Mouse (Mus musculus): ENCODE data around the gene Dpf3. TPM values are rescaled to one million over a fixed set of nuclear protein-coding genes. Genes with fewer than 3 reads are reported as not detected.
A peak's percentile ranks its signal among the peaks of the same experiment; 100 is the strongest.

Gene Dpf3
- polyA plus RNA-seq, 1 experiment from 2014 or later = 3.0 TPM

DNA sequence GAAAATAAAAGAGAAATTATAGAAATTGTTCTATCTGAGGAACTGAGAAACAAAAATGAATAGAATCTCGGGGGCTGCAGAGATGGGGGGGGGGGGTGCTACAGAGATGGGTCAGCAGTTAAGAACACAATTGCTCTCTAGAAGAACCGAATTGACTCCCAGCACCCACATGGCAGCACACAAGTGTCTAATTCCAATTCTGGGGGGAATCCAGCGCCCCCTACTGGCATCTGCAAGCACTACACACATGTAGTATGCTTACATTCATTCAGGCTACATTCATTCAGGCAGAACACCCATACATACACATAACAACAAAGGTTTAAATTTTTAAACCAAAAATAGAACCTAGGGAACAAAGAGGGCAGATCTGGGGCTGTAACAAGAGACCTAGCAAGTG lies 122.7 kb downstream of the Dpf3 start:
- no peaks in the 10 kb centered on the region for H3K27me3 ChIP-seq
- no peaks in the 10 kb centered on the region for H3K36me3 ChIP-seq
- no peaks in the 10 kb centered on the region for H3K9me3 ChIP-seq
- H3K9ac ChIP-seq = no peak overlapping the region
- WGBS = 66% methylated on average over 3 of the region's 3 CpGs
- H3K4me1 ChIP-seq = no peaks in the 10 kb centered on the region
- no peak overlapping the region for H3K4me2 ChIP-seq
- no peak for ATAC-seq (ENCODE audit: insufficient number of reproducible peaks, insufficient read depth, low FRiP score, low TSS enrichment, low read depth)
- no peak overlapping the region for H3K27ac ChIP-seq
- H3K4me3 ChIP-seq = no peak overlapping the region

DNA sequence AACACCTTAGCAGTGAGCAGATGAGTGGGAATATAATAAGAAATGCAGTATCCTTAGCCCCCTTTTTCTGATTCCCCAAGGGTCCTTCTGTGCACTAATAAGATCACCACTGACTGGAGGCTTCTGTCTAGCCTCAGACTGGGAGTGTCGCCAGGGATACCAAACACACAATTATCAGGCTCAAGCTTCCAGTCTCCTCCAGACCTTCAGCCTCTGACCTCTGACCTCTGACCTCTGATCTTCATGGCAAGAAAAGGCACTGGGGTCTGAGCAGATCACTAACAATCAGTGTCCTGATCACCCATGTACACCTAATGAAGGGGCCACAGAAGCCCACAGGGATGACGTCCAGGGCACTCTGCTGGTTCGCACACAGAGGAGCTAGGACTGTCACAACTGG lies 125.7 kb downstream of the Dpf3 start:
- no peak overlapping the region for H3K4me2 ChIP-seq
- ATAC-seq (ENCODE audit: insufficient number of reproducible peaks, insufficient read depth, low FRiP score, low TSS enrichment, low read depth) = no peak
- H3K4me1 ChIP-seq = no peaks in the 10 kb centered on the region
- no peak overlapping the region for H3K27ac ChIP-seq
- H3K36me3 ChIP-seq = no peaks in the 10 kb centered on the region
- H3K9me3 ChIP-seq = no peaks in the 10 kb centered on the region
- no peak overlapping the region for H3K4me3 ChIP-seq
- 28% methylated on average over 3 of the region's 3 CpGs for WGBS
- no peaks in the 10 kb centered on the region for H3K27me3 ChIP-seq
- no peak overlapping the region for H3K9ac ChIP-seq

DNA sequence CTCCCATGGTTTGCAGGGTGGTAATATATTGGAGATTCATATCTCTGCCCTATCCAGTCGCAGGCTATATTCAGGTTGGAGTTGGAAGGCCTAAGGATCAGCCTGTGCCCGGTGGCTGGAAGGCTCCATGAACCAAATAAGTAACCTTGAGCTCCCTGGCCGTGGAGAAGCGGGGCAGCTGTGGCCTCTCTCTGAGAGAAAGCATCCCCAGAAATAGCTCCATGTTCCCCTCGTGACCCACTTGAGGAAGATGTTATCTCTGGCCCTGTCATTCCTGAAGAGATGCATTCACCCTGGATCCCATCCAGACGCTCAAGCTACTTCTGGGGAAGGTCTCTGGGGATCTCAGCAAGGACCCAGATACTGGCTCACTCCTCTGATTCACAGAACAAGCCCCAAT lies 134.9 kb downstream of the Dpf3 start:
- no peaks in the 10 kb centered on the region for H3K4me1 ChIP-seq
- WGBS = 80% methylated on average over 6 of the region's 6 CpGs
- no peaks in the 10 kb centered on the region for H3K9me3 ChIP-seq
- no peak for ATAC-seq (ENCODE audit: insufficient number of reproducible peaks, insufficient read depth, low FRiP score, low TSS enrichment, low read depth)
- no peaks in the 10 kb centered on the region for H3K36me3 ChIP-seq
- no peaks in the 10 kb centered on the region for H3K27me3 ChIP-seq
- no peak overlapping the region for H3K27ac ChIP-seq
- no peak overlapping the region for H3K4me3 ChIP-seq
- no peak overlapping the region for H3K9ac ChIP-seq
- H3K4me2 ChIP-seq = no peak overlapping the region

DNA sequence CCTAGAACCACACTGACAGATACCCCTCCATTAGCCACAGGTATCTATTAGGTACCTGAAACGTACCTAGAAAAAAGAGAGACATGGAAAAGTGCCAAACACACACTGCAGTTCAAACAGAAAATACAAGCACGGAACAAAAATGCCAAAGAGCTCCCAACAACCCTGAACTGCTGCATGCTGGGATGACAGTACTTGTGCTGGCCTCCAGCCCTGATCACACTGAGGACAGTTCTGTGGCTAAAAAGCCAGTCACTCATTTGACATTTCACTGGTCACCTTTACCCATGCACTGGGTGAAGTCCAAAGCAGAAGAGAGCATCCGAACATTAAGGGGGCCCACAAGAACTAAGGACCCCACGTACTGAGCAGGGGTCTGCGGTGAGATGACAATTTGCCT lies 137.8 kb downstream of the Dpf3 start:
- Histone ChIP-seq H3K9ac (no peak overlapping the region), H3K4me2 (no peak overlapping the region), H3K4me1 (no peaks in the 10 kb centered on the region), H3K4me3 (no peak overlapping the region), H3K27ac (no peak overlapping the region), H3K9me3 (no peaks in the 10 kb centered on the region), H3K27me3 (no peaks in the 10 kb centered on the region), H3K36me3 (no peaks in the 10 kb centered on the region)
- 82% methylated on average over 5 of the region's 5 CpGs for WGBS
- no peak for ATAC-seq (ENCODE audit: insufficient number of reproducible peaks, insufficient read depth, low FRiP score, low TSS enrichment, low read depth)

DNA sequence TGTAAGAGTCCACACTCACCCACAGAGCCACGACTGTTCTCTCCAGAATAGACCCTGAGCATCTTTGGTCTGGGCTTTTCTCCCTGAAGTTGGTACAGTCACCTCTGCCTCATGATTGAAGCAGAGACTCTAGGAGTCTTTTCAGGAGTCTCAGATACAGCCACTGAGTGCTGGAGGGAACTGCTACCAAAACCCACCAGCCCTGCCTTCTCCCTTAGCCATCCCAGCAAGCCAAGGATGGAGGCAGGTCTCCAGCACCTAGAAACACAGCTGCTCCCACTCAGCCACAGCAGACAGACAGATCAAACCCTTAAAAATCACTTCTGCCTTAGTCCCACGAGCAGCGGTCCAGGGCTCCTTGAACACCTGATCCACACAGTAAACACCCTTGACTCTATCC lies 139.3 kb downstream of the Dpf3 start:
- H3K4me3 ChIP-seq = no peak overlapping the region
- 69% methylated on average over 3 of the region's 3 CpGs for WGBS
- ATAC-seq (ENCODE audit: insufficient number of reproducible peaks, insufficient read depth, low FRiP score, low TSS enrichment, low read depth) = no peak
- no peaks in the 10 kb centered on the region for H3K27me3 ChIP-seq
- H3K4me1 ChIP-seq = no peaks in the 10 kb centered on the region
- no peak overlapping the region for H3K4me2 ChIP-seq
- no peaks in the 10 kb centered on the region for H3K36me3 ChIP-seq
- no peak overlapping the region for H3K9ac ChIP-seq
- H3K27ac ChIP-seq = no peak overlapping the region
- no peaks in the 10 kb centered on the region for H3K9me3 ChIP-seq

DNA sequence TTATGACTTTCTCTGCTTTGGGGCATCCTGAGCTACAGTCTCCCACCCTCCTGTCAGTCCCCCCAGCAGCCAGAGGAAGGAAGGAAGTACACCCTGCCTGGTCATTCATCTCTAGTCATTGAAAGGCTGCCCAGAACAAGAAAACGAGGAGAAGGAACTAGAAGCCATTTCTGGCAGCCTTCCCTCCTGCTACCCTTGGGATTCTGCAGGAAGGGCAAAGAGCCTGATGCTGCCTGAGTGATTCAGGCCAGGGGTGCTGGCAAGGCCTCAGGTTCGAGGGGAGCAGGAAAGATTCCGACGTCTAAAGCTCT lies 144.7 kb downstream of the Dpf3 start:
- Histone ChIP-seq H3K4me1 (peaks cover 1% of the 10 kb centered on the region), H3K4me3 (no peak overlapping the region), H3K9me3 (no peaks in the 10 kb centered on the region), H3K36me3 (no peaks in the 10 kb centered on the region), H3K9ac (no peak overlapping the region), H3K27me3 (0 out of 2 replicates have a peak, but pooled peaks cover 2% of the 10 kb centered on the region), H3K27ac (no peak overlapping the region), H3K4me2 (no peak overlapping the region)
- ATAC-seq (ENCODE audit: insufficient number of reproducible peaks, insufficient read depth, low FRiP score, low TSS enrichment, low read depth) = no peak
- WGBS = 70% methylated on average over 4 of the region's 4 CpGs

DNA sequence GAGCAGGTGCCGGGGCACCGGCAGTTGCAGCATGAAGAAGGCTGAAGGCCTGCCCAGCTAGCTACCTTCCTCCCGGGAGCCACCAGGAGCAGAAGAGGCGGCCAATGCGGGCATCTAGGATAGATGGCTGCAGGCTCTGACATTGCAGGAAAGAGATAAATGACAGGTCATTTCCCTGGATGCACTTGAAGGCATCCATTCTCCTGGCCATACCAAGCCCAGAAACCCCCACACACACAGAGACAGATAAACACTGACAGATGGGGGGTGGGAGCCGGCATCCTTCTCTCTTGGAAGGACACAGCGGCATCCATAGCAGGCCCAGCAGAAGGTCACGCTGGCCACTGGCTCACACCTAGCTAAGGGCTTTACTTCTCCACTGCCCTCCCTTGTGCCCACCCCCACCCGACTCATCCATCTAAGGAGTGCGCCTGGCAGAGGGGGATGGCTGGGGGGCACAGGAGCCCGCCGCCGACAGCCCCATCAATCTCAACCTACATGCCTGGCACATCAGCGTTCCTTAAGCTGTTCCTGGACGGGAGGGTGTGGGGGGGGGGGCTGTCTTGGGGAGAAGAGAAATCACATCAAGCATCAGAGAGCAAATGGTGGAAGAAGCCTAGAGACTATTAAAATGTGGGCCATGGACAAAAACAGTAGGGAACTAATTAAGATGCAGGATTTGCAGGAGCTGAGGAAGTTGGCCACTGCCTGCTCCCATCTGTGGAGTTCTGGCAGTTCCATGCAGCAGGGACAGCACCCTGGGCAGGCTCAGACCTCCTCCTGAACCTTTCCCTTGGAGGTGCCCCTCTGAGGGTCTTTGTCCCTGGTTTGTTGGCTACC lies 145.3 kb downstream of the Dpf3 start:
- H3K4me3 ChIP-seq = no peak overlapping the region
- H3K4me2 ChIP-seq = no peak overlapping the region
- no peak overlapping the region for H3K27ac ChIP-seq
- H3K27me3 ChIP-seq = 0 out of 2 replicates have a peak, but pooled peaks cover 2% of the 10 kb centered on the region
- peaks cover 7% of the 10 kb centered on the region for H3K4me1 ChIP-seq
- WGBS = 76% methylated on average over 15 of the region's 15 CpGs
- no peak for ATAC-seq (ENCODE audit: insufficient number of reproducible peaks, insufficient read depth, low FRiP score, low TSS enrichment, low read depth)
- no peaks in the 10 kb centered on the region for H3K36me3 ChIP-seq
- H3K9me3 ChIP-seq = no peaks in the 10 kb centered on the region
- no peak overlapping the region for H3K9ac ChIP-seq

DNA sequence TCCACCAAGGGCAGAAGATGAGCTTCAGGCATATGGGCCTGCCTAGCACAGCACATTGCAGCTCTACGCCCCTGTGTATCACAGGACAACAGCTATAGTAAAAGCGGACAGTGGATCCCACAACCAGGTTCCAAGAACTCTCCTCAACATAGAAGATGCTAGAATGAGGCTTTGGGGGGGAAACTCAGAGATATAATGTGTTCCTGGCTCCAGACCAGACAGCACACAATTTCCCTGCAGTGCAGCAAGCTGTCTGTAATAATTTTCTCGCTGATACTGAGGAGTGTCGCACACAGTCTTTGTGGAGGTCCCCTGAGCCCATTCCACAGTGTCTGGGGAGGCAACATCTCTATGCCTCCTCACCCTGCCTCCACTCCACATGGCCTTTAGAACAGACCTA lies 146.6 kb downstream of the Dpf3 start:
- Histone ChIP-seq H3K27ac (no peak overlapping the region), H3K27me3 (0 out of 2 replicates have a peak, but pooled peaks cover 2% of the 10 kb centered on the region), H3K9ac (no peak overlapping the region), H3K4me2 (no peak overlapping the region), H3K4me3 (no peak overlapping the region), H3K9me3 (no peaks in the 10 kb centered on the region), H3K36me3 (no peaks in the 10 kb centered on the region), H3K4me1 (peaks cover 16% of the 10 kb centered on the region)
- ATAC-seq (ENCODE audit: insufficient number of reproducible peaks, insufficient read depth, low FRiP score, low TSS enrichment, low read depth) = no peak
- 83% methylated on average over 4 of the region's 4 CpGs for WGBS

DNA sequence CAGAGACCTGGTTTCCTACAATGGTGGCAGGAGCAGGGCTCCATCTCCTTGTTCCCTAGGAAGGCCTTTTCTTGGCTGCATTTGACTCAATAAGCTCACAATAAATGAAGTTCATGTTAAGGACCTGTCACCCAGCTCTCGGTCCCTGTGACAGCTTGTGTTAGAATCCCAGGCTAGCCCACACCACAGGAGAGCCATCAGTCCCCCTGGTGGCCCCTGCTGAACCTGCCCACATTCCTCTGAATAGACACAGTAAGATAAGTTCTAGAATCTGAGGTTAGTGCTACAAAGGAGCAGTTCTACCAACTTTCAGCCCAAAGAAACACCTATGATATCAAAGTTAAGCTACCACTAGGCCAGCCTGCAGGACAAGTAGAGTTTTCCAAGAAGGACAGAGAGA lies 149.2 kb downstream of the Dpf3 start:
- H3K4me3 ChIP-seq = no peak overlapping the region
- H3K27me3 ChIP-seq = 0 out of 2 replicates have a peak, but pooled peaks cover 9% of the 10 kb centered on the region
- H3K9me3 ChIP-seq = no peaks in the 10 kb centered on the region
- ATAC-seq (ENCODE audit: insufficient number of reproducible peaks, insufficient read depth, low FRiP score, low TSS enrichment, low read depth) = no peak
- H3K4me1 ChIP-seq = peaks cover 16% of the 10 kb centered on the region
- WGBS = 91% methylated on average over 1 of the region's 1 CpGs
- H3K4me2 ChIP-seq = no peak overlapping the region
- H3K27ac ChIP-seq = no peak overlapping the region
- no peaks in the 10 kb centered on the region for H3K36me3 ChIP-seq
- no peak overlapping the region for H3K9ac ChIP-seq

DNA sequence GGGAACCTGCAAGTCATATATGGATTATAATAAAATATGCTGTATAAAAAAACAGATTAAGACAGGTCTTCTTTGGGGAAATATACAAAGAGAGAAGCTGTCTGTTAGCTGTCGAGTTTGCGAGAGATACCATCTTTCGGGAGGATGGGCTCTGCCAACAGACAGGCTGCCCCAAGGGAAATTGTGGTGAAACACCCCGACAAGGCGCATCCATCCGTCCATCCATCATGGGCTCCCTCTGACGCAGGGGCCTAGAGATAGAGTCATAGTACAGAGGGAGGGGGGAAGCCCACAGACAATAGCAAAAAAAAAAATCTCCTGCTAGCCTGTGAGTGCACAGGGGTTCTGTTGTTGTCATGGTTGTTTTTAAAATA lies 149.8 kb downstream of the Dpf3 start:
- Histone ChIP-seq H3K4me2 (no peak overlapping the region), H3K4me1 (peaks cover 16% of the 10 kb centered on the region), H3K4me3 (no peak overlapping the region), H3K36me3 (no peaks in the 10 kb centered on the region), H3K9ac (no peak overlapping the region), H3K27ac (no peak overlapping the region), H3K27me3 (0 out of 2 replicates have a peak, but pooled peaks cover 9% of the 10 kb centered on the region), H3K9me3 (no peaks in the 10 kb centered on the region)
- WGBS = 40% methylated on average over 7 of the region's 7 CpGs
- no peak for ATAC-seq (ENCODE audit: insufficient number of reproducible peaks, insufficient read depth, low FRiP score, low TSS enrichment, low read depth)

DNA sequence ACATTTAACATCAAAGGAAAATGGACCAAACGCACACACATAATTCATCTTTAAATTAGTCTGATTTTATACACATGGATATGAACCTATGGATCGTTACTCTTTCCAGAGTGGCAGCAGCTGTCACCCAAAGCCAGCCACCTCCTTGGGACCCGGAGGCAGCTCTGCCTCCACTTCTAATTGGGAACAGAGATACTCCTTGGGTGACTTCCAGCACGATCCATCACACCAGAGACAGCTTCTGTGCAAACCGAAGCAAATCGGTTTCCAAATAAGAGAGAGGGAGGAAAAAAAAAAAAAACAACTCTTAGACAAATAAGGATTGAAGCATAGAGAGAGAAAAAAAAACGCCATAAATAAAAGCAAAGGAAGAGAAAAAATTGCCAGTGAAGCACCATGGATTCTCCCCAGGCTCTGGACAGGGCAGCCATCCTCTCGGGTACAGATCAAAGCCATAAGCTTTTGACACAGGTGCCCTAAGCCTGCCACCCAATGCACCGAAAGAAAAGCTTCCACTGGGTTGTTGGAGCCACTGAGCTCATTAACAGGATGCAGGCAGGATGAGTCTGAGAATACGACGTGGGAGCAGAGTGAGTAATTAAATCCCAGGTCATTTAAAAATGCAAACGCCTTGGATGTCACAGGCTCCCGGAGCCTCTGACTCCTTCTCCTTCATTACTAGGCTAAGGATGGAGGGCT lies 150.3 kb downstream of the Dpf3 start:
- H3K4me3 ChIP-seq = no peak overlapping the region
- H3K27me3 ChIP-seq = 0 out of 2 replicates have a peak, but pooled peaks cover 9% of the 10 kb centered on the region
- peaks cover 16% of the 10 kb centered on the region for H3K4me1 ChIP-seq
- no peak overlapping the region for H3K27ac ChIP-seq
- peak overlapping the region; percentile 27; the same call in 1 of the 2 replicates for H3K4me2 ChIP-seq
- WGBS = 14% methylated on average over 13 of the region's 13 CpGs
- H3K36me3 ChIP-seq = no peaks in the 10 kb centered on the region
- no peaks in the 10 kb centered on the region for H3K9me3 ChIP-seq
- no peak overlapping the region for H3K9ac ChIP-seq
- ATAC-seq (ENCODE audit: insufficient number of reproducible peaks, insufficient read depth, low FRiP score, low TSS enrichment, low read depth) = no peak

DNA sequence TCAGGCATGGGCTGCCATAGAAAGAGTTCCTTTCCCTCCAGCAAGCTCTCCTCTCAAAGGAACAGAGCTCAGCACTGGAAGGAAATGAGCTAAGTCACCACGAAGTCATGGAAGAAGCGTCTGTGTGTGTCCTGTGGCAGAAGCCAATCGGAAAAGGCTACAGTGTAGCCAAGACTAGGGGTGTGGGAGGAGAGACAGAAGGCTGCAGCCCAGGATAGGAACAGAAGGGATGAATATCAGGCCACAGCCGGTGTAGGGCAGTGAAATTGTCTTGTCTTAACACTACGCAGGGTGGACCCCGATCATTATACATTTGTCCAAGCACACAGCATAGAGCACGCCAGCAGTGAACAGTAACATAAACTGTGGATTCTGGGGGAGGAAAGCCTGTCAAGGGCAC lies 157.5 kb downstream of the Dpf3 start:
- 74% methylated on average over 7 of the region's 7 CpGs for WGBS
- H3K4me2 ChIP-seq = no peak overlapping the region
- no peaks in the 10 kb centered on the region for H3K36me3 ChIP-seq
- H3K27ac ChIP-seq = no peak overlapping the region
- no peak overlapping the region for H3K4me3 ChIP-seq
- no peaks in the 10 kb centered on the region for H3K9me3 ChIP-seq
- ATAC-seq (ENCODE audit: insufficient number of reproducible peaks, insufficient read depth, low FRiP score, low TSS enrichment, low read depth) = no peak
- H3K9ac ChIP-seq = no peak overlapping the region
- H3K27me3 ChIP-seq = 0 out of 2 replicates have a peak, but pooled peaks cover 2% of the 10 kb centered on the region
- peaks cover 8% of the 10 kb centered on the region for H3K4me1 ChIP-seq
